11 mouse cellular contexts compared by ENCODE assay signal in the genomic region with DNA sequence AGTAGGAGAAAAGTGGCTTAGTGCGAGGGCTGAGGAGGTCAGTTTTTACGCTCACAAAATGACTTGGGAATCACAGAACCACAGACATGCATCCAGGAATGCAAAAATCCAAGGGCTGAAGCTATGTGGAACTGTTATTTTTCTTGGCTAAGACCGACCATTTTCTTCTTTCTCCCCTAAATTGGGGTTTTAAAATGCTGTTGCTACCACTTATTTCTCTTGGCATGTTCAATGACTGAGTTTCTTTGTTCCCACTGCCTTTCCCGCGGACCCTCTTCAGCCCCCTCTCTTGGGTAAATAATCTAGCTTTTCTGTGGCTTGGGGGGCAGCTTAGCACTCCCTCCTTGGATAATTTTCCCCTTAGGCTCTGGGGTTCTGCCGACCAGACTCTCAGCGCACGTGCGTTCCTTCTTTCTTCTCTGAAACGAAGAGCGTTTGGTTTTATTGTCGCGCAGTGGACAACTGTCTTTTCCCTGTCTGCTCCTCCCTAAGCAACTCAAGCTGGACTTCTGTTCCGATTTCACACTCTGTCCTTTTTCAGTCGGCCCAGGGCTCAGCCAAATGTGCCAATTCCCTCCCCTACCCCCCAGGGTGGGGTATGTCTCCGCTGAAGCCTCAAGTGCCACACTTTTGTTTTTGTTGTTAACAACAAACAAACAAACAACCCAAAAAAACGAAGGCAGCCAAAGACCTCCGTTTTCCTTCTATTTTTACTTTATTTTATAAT.
A peak's percentile ranks its signal among the peaks of the same experiment; 100 is the strongest.
DNase-seq lines count a peak whose midpoint lies in the region; ATAC-seq lines count a peak whose summit lies in the region.
"Had no signal": no experiment of that assay in that cellular context is flagged by ENCODE, and none has a peak within 500 bp of the region (broad histone marks: within the 10 kb centered on the region; RNA-seq: fewer than 3 reads in every experiment).

No protein-coding gene starts in this region.

- no peak overlapping the region for H3K4me3 ChIP-seq in neural tube, embryonic 11.5 days (ENCODE audit: low read depth, low read length)
- H3K4me3 ChIP-seq in midbrain, embryonic 10.5 days: no peak overlapping the region; the same call in 1 of the 2 replicates

- H3K4me1 ChIP-seq in neural tube, embryonic 11.5 days (ENCODE audit: control insufficient read depth, insufficient read depth, low read length): peaks cover 4% of the 10 kb centered on the region
- peaks cover 45% of the 10 kb centered on the region for H3K4me1 ChIP-seq in midbrain, embryonic 10.5 days

- H3K9ac ChIP-seq in neural tube, embryonic 11.5 days (ENCODE audit: low read length): no peak overlapping the region

- no peak overlapping the region for H3K27ac ChIP-seq in neural tube, embryonic 11.5 days (ENCODE audit: low read depth, low read length)
- peak overlapping the region; percentile 76 for H3K27ac ChIP-seq in midbrain, embryonic 10.5 days (replicated peaks)
- H3K27ac ChIP-seq: macrophage had no signal

- no peaks in the 10 kb centered on the region for H3K36me3 ChIP-seq in neural tube, embryonic 11.5 days (ENCODE audit: control insufficient read depth, insufficient read depth, low read length)
- H3K36me3 ChIP-seq in midbrain, embryonic 10.5 days: no peaks in the 10 kb centered on the region

- no peaks in the 10 kb centered on the region for H3K9me3 ChIP-seq in neural tube, embryonic 11.5 days (ENCODE audit: control insufficient read depth, low read length)
- H3K9me3 ChIP-seq in midbrain, embryonic 10.5 days (replicated peaks): no peaks in the 10 kb centered on the region

- no peak overlapping the region for H3K4me2 ChIP-seq in neural tube, embryonic 11.5 days (ENCODE audit: low read depth)

- 29% methylated on average over 18 of the region's 18 CpGs for WGBS in neural tube, embryonic 11.5 days
- WGBS in midbrain, embryonic 10.5 days: 52% methylated on average over 18 of the region's 18 CpGs

- 0 out of 2 replicates have a peak, but pooled peaks cover 3% of the 10 kb centered on the region for H3K27me3 ChIP-seq in neural tube, embryonic 11.5 days (ENCODE audit: control insufficient read depth, insufficient read depth, low read length)
- H3K27me3 ChIP-seq in midbrain, embryonic 10.5 days (ENCODE audit: low read depth, poor library complexity, severe bottlenecking): peaks cover 13% of the 10 kb centered on the region; the same call in 1 of the 2 replicates

- DNase-seq in embryo, embryonic 10 days (ENCODE audit: low spot score): peak; percentile 22
- no peak for DNase-seq in embryo, embryonic 9.5 days (ENCODE audit: extremely low spot score)
- DNase-seq in neural tube, embryonic 11.5 days (ENCODE audit: low spot score): peak; percentile 17
- no peak for DNase-seq in neural tube, embryonic 10.5 days (ENCODE audit: extremely low spot score, low spot score)
- peak; percentile 38 for DNase-seq in midbrain, embryonic 10.5 days (ENCODE audit: low spot score)
- DNase-seq in thymus, postnatal 25 days: no peak
- no peak for DNase-seq in heart, postnatal 4 days
- DNase-seq: heart, postnatal 36 days; thymus, adult 18-20 months had no signal

- ATAC-seq in neural tube, embryonic 11.5 days (ENCODE audit: insufficient read depth, low FRiP score, low TSS enrichment): no peak
- ATAC-seq in granulocyte monocyte progenitor cell, adult 5-6 weeks (replicated peaks; ENCODE audit: poor library complexity, severe bottlenecking): no peak

Comparison
In these comparisons a context has a peak if more than half of its experiments do, and no peak if none do; other contexts are left out.
1. DNase-seq: peak in embryo, embryonic 10 days (single experiment), neural tube, embryonic 11.5 days (single experiment) and midbrain, embryonic 10.5 days (single experiment); none in embryo, embryonic 9.5 days (single experiment), neural tube, embryonic 10.5 days (single experiment), thymus, postnatal 25 days (single experiment) and heart, postnatal 4 days (single experiment).